Mouse (Mus musculus) olfactory bulb, adult 2 months (tissue): ENCODE results near the gene Creg2.
"Not testable (repeated sequence)": the region's sequence is repeated elsewhere in the genome, so short reads cannot be mapped to it uniquely, and the experiment has no call there.

Source experiments
- CTCF ChIP-seq: fragments of 200-500 bp; IDR thresholded peaks from 2 replicates; pipeline ENCODE4 v1.5.1; 2012; ENCODE audit warnings: low read depth, mild to moderate bottlenecking, low read length, moderate library complexity; ENCODE audit not compliant: insufficient read depth
- POLR2A ChIP-seq: fragments of 200-500 bp; IDR thresholded peaks from 2 replicates; pipeline ENCODE4 v1.6.1; 2012; ENCODE audit warnings: mild to moderate bottlenecking, low read depth, low read length, moderate library complexity; ENCODE audit not compliant: insufficient read depth

GRCm38 (mm10) chr1:39654901-39655300 is 3.6 kb upstream of the Creg2 start:
- TF ChIP-seq CTCF, POLR2A: not testable (repeated sequence)
